In the genomic region with DNA sequence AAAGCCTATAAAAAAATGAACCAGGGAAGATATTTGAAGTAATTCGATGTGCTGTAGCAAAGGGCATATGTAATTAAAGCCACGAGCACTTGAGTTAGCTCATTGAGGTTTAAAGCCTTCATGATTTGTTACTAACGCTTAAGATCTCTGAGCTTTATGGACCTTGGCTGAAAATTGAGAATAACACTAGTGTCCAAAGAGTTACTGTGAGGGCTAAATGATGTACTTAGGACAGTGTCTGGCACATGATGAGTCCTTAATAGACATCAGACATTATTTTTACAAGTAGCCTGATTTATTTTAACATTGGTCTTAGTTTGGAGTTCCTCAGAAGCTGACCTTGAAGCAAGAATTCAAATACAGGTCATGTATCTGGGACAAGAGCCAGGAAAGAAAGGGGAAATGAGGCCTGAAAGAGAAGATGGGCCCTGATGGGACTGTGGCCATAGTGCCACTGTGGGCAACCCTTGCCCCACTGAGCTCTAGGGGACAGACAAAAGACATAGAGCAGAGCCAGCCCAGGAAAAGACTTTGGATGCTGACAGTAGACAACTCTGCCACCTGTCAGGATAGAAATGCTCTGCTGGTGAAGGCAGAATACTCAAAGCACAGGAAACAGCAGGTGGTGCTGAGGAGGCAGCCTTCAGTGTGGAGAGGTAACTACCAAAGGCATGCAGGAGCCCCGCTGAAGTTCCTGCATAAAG, we compare ENCODE assay signal across 11 mouse cellular contexts. TPM values are rescaled to one million over a fixed set of nuclear protein-coding genes. Genes with fewer than 3 reads are reported as not detected.
DNase-seq lines count a peak whose midpoint lies in the region; ATAC-seq and TF ChIP-seq lines count a peak whose summit lies in the region.
"Had no signal": no experiment of that assay in that cellular context is flagged by ENCODE, and none has a peak within 500 bp of the region (broad histone marks: within the 10 kb centered on the region; RNA-seq: fewer than 3 reads in every experiment).

No protein-coding gene starts in this region.

- no peaks in the 10 kb centered on the region for H3K9me3 ChIP-seq in liver, embryonic 14.5 days (ENCODE audit: control insufficient read depth, low read length)
- no peaks in the 10 kb centered on the region for H3K9me3 ChIP-seq in kidney, embryonic 16.5 days (ENCODE audit: low read length)

- TF ChIP-seq CTCF in heart, adult 2 months (IDR thresholded peaks at IDR 0.05), result peak; percentile 37
- peak; percentile 31 for TF ChIP-seq CTCF in liver, embryonic 14.5 days (IDR thresholded peaks at IDR 0.05; ENCODE audit: low read depth)

- WGBS in heart, adult 2 months, result 68% methylated on average over 4 of the region's 4 CpGs
- WGBS in liver, embryonic 14.5 days (ENCODE audit: insufficient replicate concordance), result 60% methylated on average over 4 of the region's 4 CpGs
- WGBS in kidney, embryonic 16.5 days, result 36% methylated on average over 4 of the region's 4 CpGs

- no peaks in the 10 kb centered on the region for H3K79me2 ChIP-seq in heart, adult 2 months (replicated peaks; ENCODE audit: control insufficient read depth, insufficient read depth, low read length)

- H3K36me3 ChIP-seq in heart, adult 2 months (ENCODE audit: control insufficient read depth, insufficient read depth, low read length), result no peaks in the 10 kb centered on the region
- no peaks in the 10 kb centered on the region for H3K36me3 ChIP-seq in liver, embryonic 14.5 days (replicated peaks; ENCODE audit: control insufficient read depth, insufficient read depth, low read depth)
- H3K36me3 ChIP-seq in kidney, embryonic 16.5 days (ENCODE audit: insufficient read depth, low read length), result no peaks in the 10 kb centered on the region

- no peak for ATAC-seq in liver, embryonic 14.5 days (ENCODE audit: insufficient read depth)
- peak; percentile 61 for ATAC-seq in kidney, embryonic 16.5 days (ENCODE audit: low FRiP score, low TSS enrichment)

- no peaks in the 10 kb centered on the region for H3K27me3 ChIP-seq in heart, adult 2 months (ENCODE audit: control insufficient read depth, insufficient read depth, low read length)
- H3K27me3 ChIP-seq in liver, embryonic 14.5 days (ENCODE audit: control insufficient read depth, insufficient read depth, low read length), result no peaks in the 10 kb centered on the region
- H3K27me3 ChIP-seq in kidney, embryonic 16.5 days (ENCODE audit: insufficient read depth, low read length), result no peaks in the 10 kb centered on the region

- no peak for TF ChIP-seq POLR2A in heart, adult 2 months (IDR thresholded peaks at IDR 0.05; ENCODE audit: insufficient read depth, low read depth, low read length)

- no peak overlapping the region for H3K9ac ChIP-seq in heart, adult 2 months (ENCODE audit: low read depth, low read length)
- no peak overlapping the region for H3K9ac ChIP-seq in liver, embryonic 14.5 days (replicated peaks)
- no peak overlapping the region for H3K9ac ChIP-seq in kidney, embryonic 16.5 days (replicated peaks; ENCODE audit: low read length)

- H3K4me2 ChIP-seq in liver, embryonic 14.5 days (ENCODE audit: low read depth), result no peak overlapping the region
- H3K4me2 ChIP-seq in kidney, embryonic 16.5 days (replicated peaks; ENCODE audit: low read depth, low read length), result no peak overlapping the region

- no peak overlapping the region for H3K4me3 ChIP-seq in heart, adult 2 months
- H3K4me3 ChIP-seq in liver, embryonic 14.5 days (ENCODE audit: insufficient read depth in 1 of 2, low read depth in 2 of 2, low read length in 2 of 2), result no peak overlapping the region
- no peak overlapping the region for H3K4me3 ChIP-seq in kidney, embryonic 16.5 days (ENCODE audit: low read length)

- peak overlapping the region; percentile 60 for H3K27ac ChIP-seq in heart, adult 2 months
- no peak overlapping the region for H3K27ac ChIP-seq in liver, embryonic 14.5 days
- no peak overlapping the region; the same call in 1 of the 2 replicates for H3K27ac ChIP-seq in kidney, embryonic 16.5 days (ENCODE audit: low read length)

- no peak for DNase-seq in heart, adult 2 months
- DNase-seq in heart, postnatal 25 days (ENCODE audit: low spot score), result no peak
- no peak for DNase-seq in liver, embryonic 14.5 days (ENCODE audit: low read depth in 3 of 3, low spot score in 3 of 3)
- no peak for DNase-seq in liver
- peak; percentile 56 for DNase-seq in brain, adult 2 months (ENCODE audit: low read depth, low spot score)
- DNase-seq in spleen, postnatal 10 days (ENCODE audit: low spot score in 2 of 2), result no peak
- DNase-seq in cerebellum, adult 8-10 months, result no peak
- DNase-seq: adrenal gland, adult 8-10 months; cerebellum, adult 11 months; right cerebral cortex, postnatal 4 days had no signal

- TF ChIP-seq EP300 in heart, adult 2 months (IDR thresholded peaks at IDR 0.05; ENCODE audit: insufficient read depth, low read depth, low read length), result no peak
- no peak for TF ChIP-seq EP300 in liver, embryonic 14.5 days (IDR thresholded peaks at IDR 0.05; ENCODE audit: low read depth)

- H3K4me1 ChIP-seq in heart, adult 2 months (ENCODE audit: control insufficient read depth, insufficient read depth, low read length), result peaks cover 5% of the 10 kb centered on the region
- peaks cover 1% of the 10 kb centered on the region in 2 experiments; a peak in 3 of 4 replicates for H3K4me1 ChIP-seq in liver, embryonic 14.5 days (replicated peaks; ENCODE audit: control insufficient read depth in 2 of 2, insufficient read depth in 2 of 2, low read length in 1 of 2)
- peaks cover 15% of the 10 kb centered on the region for H3K4me1 ChIP-seq in kidney, embryonic 16.5 days (ENCODE audit: insufficient read depth, low read length)

- intact Hi-C loops in heart, adult 2 months (cut with DNase I), result loop anchor here (5.0 kb wide), 1 partner anchor 35 kb away; no protein-coding TSS in a partner anchor
- intact Hi-C loops in heart, postnatal 25 days (cut with DNase I), result no loop called here

RNA-seq across cellular contexts. Expression of a gene that starts 14.1 kb away (rescaled TPM):
- total RNA-seq in heart, adult 2 months (2021), result under 1 TPM; 0.25 to 0.26 TPM
- 0.27 and 0.32 TPM in 2 replicates for polyA plus RNA-seq in heart, adult 2 months (2012; rRNA removed)
- under 1 TPM; 0.34 TPM for total RNA-seq in heart, postnatal 25 days (2021)
- 0.09 and 0.13 TPM in 2 replicates for polyA plus RNA-seq in liver, embryonic 14.5 days (2012; rRNA removed)
- polyA plus RNA-seq in liver, embryonic 14.5 days (2014; fragmentation: Nextera tagmentation; extraction: Ambion mirVana), result 0.08 and 0.22 TPM in 2 replicates
- polyA plus RNA-seq in kidney, embryonic 16.5 days (2015; fragmentation: Nextera tagmentation; extraction: Ambion mirVana), result 1.1 and 1.8 TPM in 2 replicates

RNA-seq across cellular contexts. Expression of a gene that starts 38.0 kb away (rescaled TPM):
- total RNA-seq in heart, adult 2 months (2021), result 100 to 1,000 TPM; 163 to 166 TPM
- polyA plus RNA-seq in heart, adult 2 months (2012; rRNA removed), result 54.8 and 85.7 TPM in 2 replicates
- 100 to 1,000 TPM; 233 to 243 TPM for total RNA-seq in heart, postnatal 25 days (2021)
- polyA plus RNA-seq in liver, embryonic 14.5 days (2012; rRNA removed), result 19.5 and 33.1 TPM in 2 replicates
- polyA plus RNA-seq in liver, embryonic 14.5 days (2014; fragmentation: Nextera tagmentation; extraction: Ambion mirVana), result 123 and 129 TPM in 2 replicates
- polyA plus RNA-seq in kidney, embryonic 16.5 days (2015; fragmentation: Nextera tagmentation; extraction: Ambion mirVana), result 437 and 471 TPM in 2 replicates
